Mouse (Mus musculus): ENCODE data around the gene Slc25a38. TPM values are rescaled to one million over a fixed set of nuclear protein-coding genes. Genes with fewer than 3 reads are reported as not detected.
"Not testable (repeated sequence)": the region's sequence is repeated elsewhere in the genome, so short reads cannot be mapped to it uniquely, and the experiment has no call there.

Slc25a38 gene
- total RNA-seq, 2 experiments from 2014 or later, result 18.9 to 21.1 TPM

DNA sequence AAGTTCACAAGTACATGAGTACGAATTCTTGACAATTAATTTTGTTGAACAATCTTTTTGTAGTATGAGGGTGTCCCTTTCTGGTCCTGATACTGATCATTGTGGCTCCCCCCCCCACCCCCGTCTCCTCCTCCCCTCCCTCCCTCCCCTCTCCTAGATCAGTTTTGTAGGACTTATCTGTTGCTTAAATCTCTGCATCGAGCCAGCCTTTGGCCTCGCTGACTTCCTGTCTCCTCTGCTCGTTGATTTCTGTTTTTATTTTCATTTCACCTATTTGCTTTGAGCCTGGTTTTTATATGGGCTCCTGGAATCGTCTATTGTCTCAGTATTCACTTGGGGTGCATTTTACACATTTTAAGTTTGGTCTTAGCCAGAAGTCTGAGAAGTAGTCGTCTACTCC is 14.3 kb upstream of the Slc25a38 start:
- no peak for DNase-seq
- intact Hi-C loops (cut with DNase I), result loop anchor here (5.0 kb wide), 1 partner anchor 134 kb away; no protein-coding TSS in a partner anchor

DNA sequence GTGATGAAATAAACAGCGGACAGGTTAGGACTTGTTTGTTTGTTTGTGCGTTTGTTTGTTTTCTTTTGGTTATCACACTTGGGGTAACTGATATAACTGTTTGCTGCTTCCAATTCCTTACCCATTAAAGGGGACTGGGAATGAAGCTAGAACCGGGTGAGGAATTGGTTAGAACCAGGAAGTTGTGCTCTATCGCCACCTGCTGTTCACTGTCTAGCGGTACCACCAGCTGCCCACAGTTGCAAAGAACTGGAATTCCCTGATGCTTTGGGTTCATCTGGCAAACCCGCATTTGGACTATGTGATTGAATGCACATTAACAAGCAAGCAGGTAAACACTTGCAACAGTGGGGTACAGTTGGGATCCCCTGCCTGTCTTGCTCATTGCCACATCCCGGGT is 11.5 kb upstream of the Slc25a38 start:
- intact Hi-C loops (cut with DNase I), result loop anchor here (2.0 to 5.0 kb wide), 2 partner anchors 70 to 136 kb away; no protein-coding TSS in a partner anchor
- peak; percentile 67 to 73 for DNase-seq

DNA sequence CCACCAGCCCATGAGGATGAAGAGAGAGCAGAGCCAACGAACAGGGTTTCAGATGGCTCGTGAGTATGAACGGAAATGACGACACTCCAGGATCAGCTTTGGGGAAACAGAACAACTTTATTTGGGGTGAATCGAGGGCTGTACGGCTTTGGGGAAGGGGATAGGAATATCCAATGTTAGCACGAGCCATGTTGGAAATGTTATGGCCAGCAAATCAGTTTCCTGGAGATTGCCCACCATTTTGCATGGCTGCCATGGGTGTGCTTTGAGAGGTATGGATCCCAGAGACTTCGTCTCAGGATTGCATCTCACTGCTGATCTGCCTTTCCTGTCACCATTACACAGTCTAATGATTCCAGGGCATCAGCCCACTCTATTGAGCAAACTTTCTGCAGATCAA is 10.9 kb upstream of the Slc25a38 start:
- intact Hi-C loops (cut with DNase I), result loop anchor here (2.0 to 5.0 kb wide), 2 partner anchors 71 to 137 kb away; no protein-coding TSS in a partner anchor

DNA sequence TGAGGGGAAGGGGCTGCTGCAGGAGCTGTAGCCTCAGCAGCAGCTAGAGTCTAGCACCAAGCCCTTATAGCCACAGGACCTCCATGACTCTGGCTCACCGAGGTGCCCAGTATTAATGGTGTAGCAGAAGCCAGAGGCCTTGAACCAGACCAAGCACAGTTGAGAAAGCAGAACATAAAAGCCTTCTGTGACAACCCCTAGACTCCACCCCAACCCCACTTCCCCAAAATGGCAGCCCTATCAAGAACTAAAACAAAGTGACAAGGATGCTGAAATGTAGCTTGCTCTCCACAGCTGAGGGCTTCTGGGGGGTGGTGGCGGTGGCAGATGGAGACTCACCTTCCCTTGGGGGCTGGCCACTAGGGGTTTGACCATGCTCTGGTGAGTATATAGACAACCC is 9.0 kb upstream of the Slc25a38 start:
- no peak for DNase-seq
- intact Hi-C loops (cut with DNase I), result no loop called here

More for the DNA sequence above, 10.9 kb upstream of the Slc25a38 start:
- DNase-seq, result no peak

DNA sequence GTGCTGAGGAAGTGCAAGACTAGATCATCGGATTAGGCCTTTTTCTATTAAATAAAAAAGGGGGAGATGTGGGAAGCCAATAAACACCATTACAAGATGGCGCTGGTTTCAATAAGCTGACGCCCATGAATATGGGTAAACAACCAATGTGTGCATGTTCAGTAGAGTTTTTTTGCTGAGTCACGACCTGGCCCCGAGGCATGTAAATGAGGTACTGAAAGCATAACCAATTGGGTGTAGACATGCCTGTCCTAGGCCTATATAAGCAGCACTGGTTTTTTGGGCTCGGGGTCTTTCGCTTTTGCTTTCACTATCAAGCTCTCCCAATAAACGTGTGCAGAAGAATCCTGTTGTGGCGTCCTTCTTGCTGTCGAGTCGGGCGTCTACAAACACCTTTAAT is 1.2 kb upstream of the Slc25a38 start:
- intact Hi-C loops (cut with DNase I); DNase-seq: not testable (repeated sequence)

DNA sequence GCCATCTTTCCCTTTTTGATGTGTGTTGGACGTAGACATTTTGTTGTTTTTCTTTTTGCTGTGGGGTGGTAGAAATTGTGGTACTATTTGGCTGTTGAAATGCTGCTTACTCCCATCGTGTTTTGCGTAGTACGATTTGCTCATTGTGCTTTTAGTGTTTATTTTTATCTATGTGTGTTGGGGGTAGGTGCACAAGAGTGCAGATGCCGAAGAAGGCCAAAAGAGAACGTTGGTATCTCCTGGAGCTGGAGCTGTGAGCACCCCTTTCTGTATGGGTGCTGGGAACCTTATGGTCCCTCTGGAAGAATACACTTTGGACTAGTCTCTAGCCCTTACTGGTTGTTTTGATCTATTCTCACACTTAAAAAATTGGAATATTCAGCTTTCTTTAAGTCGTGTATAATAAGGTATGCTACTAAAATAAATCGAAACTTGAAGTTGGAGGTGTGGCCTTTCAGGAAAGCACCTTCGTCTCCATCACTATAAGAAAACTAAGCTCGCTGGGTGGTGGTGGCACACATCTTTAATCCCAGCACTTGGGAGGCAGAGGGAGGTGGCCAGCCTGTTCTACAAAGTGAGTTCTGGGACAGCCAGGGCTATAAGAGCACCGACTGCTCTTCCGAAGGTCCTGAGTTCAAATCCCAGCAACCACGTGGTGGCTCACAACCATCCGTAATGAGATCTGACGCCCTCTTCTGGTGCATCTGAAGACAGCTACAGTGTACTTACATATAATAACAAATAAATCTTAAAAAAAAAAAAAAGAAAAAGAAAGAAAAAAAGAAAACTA is 1.2 kb downstream of the Slc25a38 start:
- intact Hi-C loops (cut with DNase I), result loop anchor here (2.0 kb wide), 1 partner anchor 59 kb away; no protein-coding TSS in a partner anchor
- no peak for DNase-seq

DNA sequence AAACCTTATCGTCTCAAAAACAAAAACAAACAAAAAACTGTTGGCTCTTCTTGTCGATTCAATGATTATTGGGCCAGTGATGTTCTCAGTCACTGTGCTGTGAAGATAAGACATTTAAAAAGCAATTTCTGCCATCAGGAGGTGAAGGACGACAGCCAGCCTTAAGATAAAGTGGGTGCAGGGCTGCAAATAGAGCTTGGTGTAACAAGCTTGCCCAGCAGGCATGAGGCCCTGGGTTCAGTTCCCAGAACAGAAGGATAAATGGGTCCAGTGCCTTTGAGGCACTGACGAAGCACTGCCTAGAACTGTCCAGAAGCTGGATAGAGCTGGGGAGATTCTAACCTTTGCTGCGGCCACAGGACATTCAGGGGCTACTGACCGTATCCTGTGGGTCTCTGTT is 2.3 kb downstream of the Slc25a38 start:
- DNase-seq, result no peak
- intact Hi-C loops (cut with DNase I), result no loop called here

DNA sequence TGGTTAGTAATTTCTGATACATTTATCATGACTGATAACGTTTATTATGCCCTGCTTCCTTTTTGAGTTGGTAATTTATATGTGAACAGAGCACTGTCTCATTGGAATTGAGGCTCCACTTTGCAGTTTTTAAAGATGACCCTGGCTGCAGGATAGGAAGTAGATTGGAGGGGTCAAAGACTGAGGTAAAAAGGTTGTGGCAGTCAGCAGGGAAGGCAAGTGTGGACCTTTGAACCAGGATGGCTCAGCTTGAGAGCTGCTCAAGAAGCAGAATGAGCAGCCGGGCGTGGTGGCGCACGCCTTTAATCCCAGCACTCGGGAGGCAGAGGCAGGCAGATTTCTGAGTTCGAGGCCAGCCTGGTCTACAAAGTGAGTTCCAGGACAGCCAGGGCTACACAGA is 3.3 kb downstream of the Slc25a38 start:
- intact Hi-C loops (cut with DNase I), result no loop called here
- DNase-seq, result no peak

DNA sequence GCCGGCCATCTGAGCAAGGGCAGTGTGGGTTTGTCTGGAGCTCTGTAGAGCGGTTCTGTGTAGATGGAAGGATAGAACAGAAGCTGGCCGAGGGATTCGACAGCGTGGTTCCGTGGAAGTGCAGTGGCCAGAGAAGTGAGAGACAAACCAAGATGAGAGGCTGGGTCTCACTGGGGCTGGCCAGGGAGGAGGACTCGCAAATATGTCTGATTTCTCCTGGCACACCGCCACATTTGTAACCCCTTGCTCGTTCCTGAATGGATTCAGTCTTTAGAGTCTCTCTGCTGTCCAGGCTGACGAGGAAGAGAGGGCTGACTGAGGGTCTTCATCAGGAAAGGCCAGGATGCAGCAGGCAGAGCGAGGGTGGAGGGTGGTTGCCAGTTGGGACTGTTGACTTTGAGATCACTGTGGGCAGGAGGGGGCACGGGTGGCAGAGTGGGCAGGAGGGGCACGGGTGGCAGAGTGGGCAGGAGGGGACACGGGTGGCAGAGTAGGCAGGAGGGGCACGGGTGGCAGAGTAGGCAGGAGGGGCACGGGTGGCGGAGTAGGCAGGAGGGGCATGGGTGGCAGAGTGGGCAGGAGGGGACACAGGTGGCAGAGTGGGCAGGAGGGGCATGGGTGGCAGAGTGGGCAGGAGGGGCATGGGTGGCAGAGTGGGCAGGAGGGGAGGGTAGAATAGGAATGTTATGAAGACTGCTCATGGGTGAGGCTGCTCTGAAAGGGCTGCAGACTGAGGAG is 4.0 kb downstream of the Slc25a38 start:
- intact Hi-C loops (cut with DNase I), result no loop called here
- DNase-seq, result no peak

DNA sequence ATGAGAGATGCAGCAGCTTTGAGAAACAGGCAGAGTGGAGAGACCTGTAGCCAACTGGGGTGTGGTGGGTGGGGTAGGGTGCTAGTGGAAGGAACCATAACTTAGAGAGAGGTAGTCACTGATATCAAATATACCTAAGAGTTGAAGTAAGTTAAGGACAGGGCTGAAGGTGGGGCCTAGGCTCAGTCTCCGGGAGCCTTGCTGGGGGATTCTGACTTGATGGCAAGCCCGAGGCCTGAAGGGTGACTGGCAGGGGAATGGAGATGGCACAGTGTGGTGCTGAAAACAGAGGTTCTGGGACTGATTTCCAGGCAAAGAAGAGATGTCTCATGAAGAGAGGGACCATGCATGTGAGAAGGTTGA is 4.6 kb downstream of the Slc25a38 start:
- DNase-seq, result no peak
- intact Hi-C loops (cut with DNase I), result no loop called here

DNA sequence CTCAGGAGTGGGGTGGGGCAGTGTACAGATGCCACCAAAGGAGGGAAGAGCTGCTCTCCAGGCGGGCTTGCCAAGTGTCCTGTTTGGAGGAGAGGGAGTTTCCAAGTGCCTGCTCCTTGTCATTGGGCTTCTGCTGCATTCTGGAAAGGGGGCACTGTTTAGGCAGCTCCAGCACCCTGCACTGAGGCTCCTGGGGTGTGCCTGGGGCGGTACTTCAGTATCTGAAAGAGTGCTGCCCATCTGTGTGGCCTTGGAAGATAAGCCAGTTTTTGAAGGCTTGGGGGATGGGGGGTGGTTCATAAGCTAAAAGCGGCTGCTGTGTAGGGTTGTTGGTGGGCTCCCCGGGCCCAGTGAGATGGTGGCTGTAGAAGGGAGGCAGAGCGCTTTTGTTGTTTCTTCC is 5.4 kb downstream of the Slc25a38 start:
- intact Hi-C loops (cut with DNase I), result no loop called here
- DNase-seq, result no peak

DNA sequence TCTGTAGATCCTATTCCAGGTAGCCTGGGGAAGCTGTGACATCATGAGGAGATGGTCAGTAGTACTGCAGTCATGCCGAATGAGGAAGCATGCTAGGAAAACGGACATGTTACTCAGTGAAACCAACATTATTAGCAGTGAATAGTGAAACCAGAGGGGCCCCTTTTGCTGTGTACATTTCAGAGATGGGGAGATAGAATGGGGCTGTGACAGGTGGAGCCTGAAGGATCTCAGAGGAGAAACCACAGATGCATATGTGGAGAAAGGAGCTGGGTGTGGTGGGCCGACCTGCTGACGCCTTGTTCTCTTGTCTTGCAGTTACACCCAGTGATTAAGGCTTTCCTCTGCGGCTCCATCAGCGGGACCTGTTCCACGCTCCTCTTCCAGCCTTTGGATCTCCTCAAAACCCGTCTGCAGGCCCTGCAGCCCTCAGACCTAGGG is 6.0 kb downstream of the Slc25a38 start:
- DNase-seq, result no peak
- intact Hi-C loops (cut with DNase I), result no loop called here

DNA sequence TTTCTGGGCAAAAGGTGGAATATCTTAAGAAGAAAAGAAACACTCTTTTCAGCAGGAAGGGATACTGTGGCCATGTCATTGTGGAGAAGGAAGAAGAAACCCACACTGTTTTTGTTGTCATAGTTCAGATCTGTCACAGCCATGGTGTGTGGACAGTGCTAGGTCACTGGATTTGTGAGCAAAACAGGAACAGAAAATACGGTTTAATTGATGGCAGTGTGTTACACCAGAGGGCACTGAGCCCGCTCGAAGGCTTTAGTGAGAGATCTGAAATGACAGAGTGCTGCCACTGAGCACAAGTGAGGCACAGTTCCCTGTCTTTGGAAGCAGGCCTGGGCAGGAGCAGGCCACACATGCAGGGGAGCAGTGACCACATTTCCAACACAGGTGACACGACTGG is 8.0 kb downstream of the Slc25a38 start:
- DNase-seq, result no peak
- intact Hi-C loops (cut with DNase I), result no loop called here

DNA sequence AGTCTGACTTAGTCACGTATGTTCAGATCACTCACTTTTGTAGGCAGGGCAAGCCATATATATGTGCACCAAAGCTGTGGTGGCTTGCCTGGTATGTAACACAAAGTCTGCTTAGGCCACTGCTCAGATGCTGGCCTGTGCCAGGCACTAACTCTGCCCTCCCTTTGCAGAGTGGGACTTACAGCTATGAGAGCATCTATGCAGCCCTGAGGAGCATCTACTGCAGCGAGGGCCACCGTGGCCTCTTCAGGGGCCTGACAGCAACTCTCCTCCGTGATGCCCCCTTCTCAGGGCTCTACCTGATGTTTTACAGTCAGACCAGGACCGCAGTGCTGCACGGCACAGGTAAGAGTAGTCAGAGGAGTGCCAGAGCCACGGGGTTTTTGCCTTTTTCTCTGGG is 10.3 kb downstream of the Slc25a38 start:
- intact Hi-C loops (cut with DNase I), result no loop called here
- DNase-seq, result no peak

DNA sequence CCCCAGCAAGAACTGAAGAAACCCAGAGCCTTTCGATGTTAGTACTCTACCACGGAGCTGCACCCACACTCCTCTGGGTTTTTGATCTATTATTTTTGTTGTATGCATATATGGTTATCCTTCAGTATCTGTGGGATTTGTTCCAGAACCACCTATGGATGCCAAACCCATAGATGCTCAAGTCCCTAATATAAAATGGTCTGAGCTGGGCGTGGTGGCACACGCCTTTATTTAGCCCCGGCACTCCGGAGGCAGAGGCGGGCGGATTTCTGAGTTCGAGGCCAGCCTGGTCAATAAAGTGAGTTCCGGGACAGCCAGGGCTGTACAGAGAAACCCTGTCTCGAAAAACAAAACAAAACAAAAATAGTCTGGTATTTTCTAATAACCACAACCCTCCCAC is 16.7 kb downstream of the Slc25a38 start:
- DNase-seq, result no peak
- intact Hi-C loops (cut with DNase I), result no loop called here

DNA sequence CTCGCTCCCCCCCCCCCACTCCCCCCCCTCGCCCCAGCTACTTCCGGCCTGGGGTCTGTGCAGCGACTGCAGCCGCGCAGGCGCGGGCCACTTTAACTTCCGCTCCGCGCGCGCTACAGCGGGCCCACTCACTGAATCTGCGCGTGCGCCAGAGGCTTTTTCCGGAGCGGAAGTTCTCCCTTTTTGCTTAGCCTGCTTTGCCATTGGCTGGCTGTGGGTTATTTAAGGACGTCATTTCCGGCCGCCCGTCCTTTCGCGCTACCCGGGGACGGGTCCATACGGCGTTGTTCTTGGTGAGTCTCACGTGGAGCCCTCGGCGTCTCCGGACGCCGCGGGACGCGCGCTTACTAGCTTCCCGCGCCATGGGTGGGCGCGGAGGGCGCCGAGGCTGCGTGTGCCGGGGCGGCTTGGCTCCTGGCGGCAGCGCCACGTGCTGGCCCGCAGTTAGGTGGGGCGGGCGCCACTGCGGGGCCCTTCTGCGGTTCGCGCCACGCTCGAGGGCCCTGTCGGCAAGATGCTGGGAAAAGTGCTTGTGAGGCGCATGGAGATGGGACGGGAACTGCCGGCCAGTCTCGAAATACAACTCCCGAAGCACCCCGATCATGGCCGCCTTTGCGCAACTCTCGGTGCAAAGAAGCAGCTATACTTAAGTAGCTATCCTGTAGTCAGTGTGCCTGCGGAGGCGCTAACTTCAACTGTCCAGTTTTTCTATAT is 17.5 kb downstream of the Slc25a38 start, which contains the start of gene Rpsa:
Gene Rpsa, plus strand, starts transcription at position 152 of the 714 bp plus-strand sequence.
- intact Hi-C loops (cut with DNase I), result no loop called here
- peak; percentile 94 to 95 for DNase-seq

DNA sequence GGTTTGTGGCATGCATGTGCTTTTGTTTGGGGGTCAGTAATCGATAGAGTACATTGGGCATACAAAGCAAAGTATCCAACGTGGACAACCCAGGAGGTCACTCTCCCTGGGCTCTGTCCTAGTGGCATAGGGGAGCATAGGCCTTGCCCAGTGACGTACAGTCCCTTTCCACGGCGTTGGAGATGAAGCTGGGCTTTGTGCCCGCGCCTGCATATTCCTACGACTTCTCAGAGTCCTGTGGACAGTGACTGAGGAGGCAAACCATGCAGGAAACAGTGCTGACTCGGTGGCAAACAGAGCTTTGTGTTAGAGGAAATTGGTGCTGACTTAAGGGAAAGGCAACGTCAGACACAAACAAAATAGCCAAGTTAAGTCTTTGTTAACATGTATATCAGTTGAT is 19.1 kb downstream of the Slc25a38 start:
- intact Hi-C loops (cut with DNase I), result no loop called here
- no peak for DNase-seq

DNA sequence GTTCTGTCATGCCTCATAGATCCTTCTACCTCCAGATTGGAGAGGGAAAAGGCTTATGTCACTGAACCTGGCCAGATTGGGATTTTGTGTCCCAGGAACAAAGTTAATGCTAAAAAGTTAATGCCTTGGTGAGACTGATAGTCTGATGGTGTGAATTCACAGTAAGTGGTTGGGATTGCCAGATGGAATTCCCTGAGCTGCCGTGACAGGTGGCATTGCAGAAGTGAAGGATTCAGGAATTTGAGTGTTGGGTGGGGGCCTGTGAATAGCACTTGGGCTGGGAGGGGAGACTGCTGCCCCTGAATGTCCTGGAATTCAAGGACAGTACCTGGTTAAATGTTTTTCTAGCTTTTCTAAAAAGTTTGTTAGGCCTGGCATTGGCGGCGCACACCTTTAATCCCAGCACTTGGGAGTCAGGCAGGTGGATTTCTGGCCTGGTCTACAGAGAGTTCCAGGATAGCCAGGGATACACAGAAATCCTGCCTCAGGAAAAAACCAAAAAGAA is 21.7 kb downstream of the Slc25a38 start:
- intact Hi-C loops (cut with DNase I), result no loop called here

DNA sequence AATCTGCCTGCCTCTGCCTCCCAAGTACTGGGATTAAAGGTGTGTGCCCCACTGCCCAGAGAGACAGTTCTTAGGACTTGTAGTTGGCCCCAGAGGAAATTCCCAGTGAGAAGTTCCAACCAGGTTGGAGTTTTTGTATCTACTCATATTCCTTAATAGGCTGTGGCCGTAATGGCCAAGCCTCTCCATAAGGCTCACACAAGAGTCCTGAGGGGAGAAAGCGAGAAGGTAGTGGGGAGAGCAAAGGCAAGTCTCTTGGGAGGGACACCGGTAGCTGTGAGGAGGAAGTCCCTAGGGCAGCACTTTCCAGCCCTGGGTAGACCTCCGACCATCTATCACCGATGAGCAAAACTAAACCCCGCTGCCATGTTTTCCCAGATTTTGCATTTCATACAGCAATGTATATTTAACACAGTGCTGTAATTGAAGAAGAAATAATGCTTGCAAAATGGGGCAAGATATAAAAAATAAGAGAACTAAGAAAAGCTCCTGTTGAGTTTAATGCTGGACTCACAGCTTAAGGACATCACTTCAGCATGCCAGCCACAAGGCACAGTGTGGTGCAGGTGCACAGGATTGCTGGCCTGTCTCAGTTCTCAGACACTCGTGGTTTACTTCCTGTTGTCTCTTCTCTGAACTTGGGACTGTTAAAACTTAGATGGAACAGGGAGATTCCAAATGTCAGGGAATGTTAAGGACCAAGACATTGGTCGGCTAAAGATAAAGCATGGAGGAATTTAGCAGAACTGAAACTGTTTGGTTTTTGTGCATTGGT is 23.0 kb downstream of the Slc25a38 start:
- intact Hi-C loops (cut with DNase I), result no loop called here
- DNase-seq, result no peak

More for the DNA sequence above, 21.7 kb downstream of the Slc25a38 start:
- DNase-seq, result no peak

Data from heart, postnatal 36 days (tissue).